Mouse (Mus musculus) CD4-positive, CD25-positive, alpha-beta regulatory T cell (primary cell): ENCODE measurements around the gene Rpl21. TPM values are rescaled to one million over a fixed set of nuclear protein-coding genes. Genes with fewer than 3 reads are reported as not detected.

ENCODE experiments used
- polyA plus RNA-seq: library from polyadenylated mRNA; unstranded; fragments of 100-300 nt; shearing (Covaris generic); gene quantifications from one replicate; pipeline ENCODE4 v1.2.1, GENCODE M21; 2017

Rpl21 gene
- 297 TPM for polyA plus RNA-seq

DNA sequence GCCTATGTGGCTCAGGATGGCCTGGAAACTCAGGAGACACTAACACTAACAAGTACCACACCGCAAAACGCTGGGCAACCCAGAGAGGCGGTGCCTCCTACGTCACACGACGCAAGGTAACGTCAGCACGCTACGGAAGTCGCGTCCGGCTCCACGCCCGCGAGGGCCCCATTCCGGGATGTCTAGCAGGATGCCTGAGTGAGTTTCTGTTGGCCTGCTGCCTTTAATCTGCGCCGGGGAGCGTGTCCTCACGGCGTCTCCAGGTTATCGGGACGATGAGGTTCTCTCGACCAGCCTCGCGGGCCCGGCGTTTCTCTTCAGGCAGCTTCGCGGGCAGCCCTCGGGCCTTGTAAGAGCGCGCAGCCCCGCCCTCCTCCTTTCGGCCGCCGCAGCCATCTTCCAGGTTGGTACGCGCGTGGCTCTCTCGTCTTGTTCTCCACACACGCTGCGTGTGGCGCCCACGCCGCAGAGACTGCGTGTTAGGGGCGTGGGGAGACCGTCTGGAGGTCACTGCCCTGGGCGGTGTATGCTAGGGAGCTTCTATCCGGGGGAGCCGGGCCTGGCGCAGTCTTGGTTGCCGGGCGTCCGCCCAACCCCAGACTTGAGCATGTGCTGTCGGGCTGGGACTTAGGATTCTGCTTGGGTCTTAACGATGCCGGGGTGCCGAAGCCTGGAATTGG is at the start of gene Rpl21:
Gene Rpl21 (plus strand): TSS at position 122 of the 680 bp plus-strand sequence.

DNA sequence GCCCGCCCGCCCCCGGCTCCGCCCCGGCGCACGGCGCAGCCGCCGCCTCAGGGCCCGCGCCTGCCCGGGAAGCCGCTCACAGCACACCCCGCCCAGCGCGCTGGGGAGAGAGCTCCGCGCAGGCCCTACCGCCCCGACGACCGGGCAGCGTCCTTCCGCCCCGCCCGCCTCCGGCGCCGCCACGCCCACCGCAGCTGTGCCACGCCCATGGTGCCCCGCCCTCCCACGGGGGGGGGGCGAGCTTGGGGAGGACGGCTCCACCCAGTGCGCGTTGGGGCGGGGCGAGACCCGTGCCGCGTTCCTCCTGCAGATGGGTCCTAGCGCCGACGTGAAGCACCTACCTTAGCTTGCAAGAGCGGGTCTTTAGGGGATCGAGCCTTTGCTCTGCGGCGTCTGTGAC is 37.8 kb upstream of the Rpl21 start, which contains the start of gene Usp12:
Gene Usp12 (minus strand): TSS at position 154 of the 400 bp plus-strand sequence.

DNA sequence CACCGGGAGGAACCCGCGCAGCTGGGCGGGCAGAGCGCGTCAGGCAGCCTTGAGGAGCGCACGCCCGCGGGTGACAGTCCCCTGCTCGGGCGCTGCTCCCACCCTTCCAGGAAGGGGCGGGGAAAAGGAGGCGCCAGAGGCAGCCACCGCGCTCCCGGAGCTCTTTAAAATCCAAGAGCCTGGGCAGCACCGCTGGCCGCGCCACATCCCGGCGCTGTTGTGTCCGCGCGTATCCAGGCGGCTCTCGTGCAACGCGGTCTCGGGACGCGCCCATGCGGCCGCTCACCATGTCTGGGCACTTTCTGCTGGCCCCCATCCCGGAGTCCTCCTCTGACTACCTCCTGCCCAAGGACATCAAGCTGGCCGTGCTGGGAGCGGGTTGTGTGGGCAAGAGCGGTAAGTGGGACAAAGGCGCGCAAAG is 12.3 kb downstream of the Rpl21 start, which contains the start of gene Rasl11a:
Gene Rasl11a (plus strand): TSS at position 127 of the 421 bp plus-strand sequence.

Other genes with a start within 250 kb of the Rpl21 start
- gene Gpr12, start 247.7 kb upstream of the Rpl21 start, polyA plus RNA-seq, result not detected
- gene Usp12, start 37.9 kb upstream of the Rpl21 start, polyA plus RNA-seq, result 22.8 TPM
- gene Rasl11a, start 12.2 kb downstream of the Rpl21 start, polyA plus RNA-seq, result 1.7 TPM
- gene Gtf3a, start 115.8 kb downstream of the Rpl21 start, polyA plus RNA-seq, result 125 TPM
- 33.7 TPM for gene Mtif3, start 130.9 kb downstream of the Rpl21 start, polyA plus RNA-seq
- 39.5 TPM for gene Lnx2, start 243.7 kb downstream of the Rpl21 start, polyA plus RNA-seq
- gene Polr1d, start 244.2 kb downstream of the Rpl21 start, polyA plus RNA-seq, result 143 TPM